Mouse (Mus musculus) midbrain, embryonic 16.5 days (tissue): Measurements from ENCODE around the gene Dmd. TPM values are rescaled to one million over a fixed set of nuclear protein-coding genes. Genes with fewer than 3 reads are reported as not detected.

ENCODE experiments used
- ATAC-seq: fragments of 200-750 bp; cut with Nextera tagmentation; 2 replicates; pipeline ENCODE4 v1.8.0; 2017; ENCODE audit warnings: moderate TSS enrichment
- H3K27ac ChIP-seq: fragments of 300-500 bp; sonication (generic); 2 replicates; pipeline ENCODE4 v1.5.1; 2014; ENCODE audit warnings: mild to moderate bottlenecking, low read length, mixed read lengths
- H3K27me3 ChIP-seq: fragments of 300-500 bp; sonication (generic); 2 replicates; pipeline ENCODE4 v1.6.1; 2014; ENCODE audit warnings: low read depth, low read length, mixed read lengths; ENCODE audit not compliant: control insufficient read depth, insufficient read depth
- H3K36me3 ChIP-seq: fragments of 300-500 bp; sonication (generic); 2 replicates; pipeline ENCODE4 v1.6.1; 2014; ENCODE audit warnings: mild to moderate bottlenecking, low read length, moderate library complexity, mixed read lengths; ENCODE audit not compliant: control insufficient read depth, insufficient read depth
- H3K4me1 ChIP-seq: fragments of 300-500 bp; sonication (generic); 2 replicates; pipeline ENCODE4 v1.6.1; 2014; ENCODE audit warnings: mild to moderate bottlenecking, low read length, mixed read lengths; ENCODE audit not compliant: control insufficient read depth, insufficient read depth
- H3K4me2 ChIP-seq: fragments of 300-500 bp; sonication (generic); 2 replicates; pipeline ENCODE4 v1.6.1; 2014; ENCODE audit warnings: mild to moderate bottlenecking, low read length, mixed read lengths
- H3K4me3 ChIP-seq: fragments of 300-500 bp; sonication (generic); 2 replicates; pipeline ENCODE4 v1.5.1; 2014; ENCODE audit warnings: low read depth, mild to moderate bottlenecking, low read length, moderate library complexity, mixed read lengths
- H3K9ac ChIP-seq: fragments of 300-500 bp; sonication (generic); 2 replicates; pipeline ENCODE4 v1.6.1; 2014; ENCODE audit warnings: low read depth, low read length, mixed read lengths
- H3K9me3 ChIP-seq: fragments of 300-500 bp; sonication (generic); replicated peaks from 2 replicates; pipeline ENCODE4 v1.6.1; 2014; ENCODE audit warnings: mild to moderate bottlenecking, low read length, mixed read lengths; ENCODE audit not compliant: control insufficient read depth, poor library complexity, severe bottlenecking
- WGBS: fragments of 180-500 bp; shearing (Covaris S2); extraction: QIAGEN DNeasy Blood & Tissue Kit; methylation state at CpG from one replicate; pipeline ENCODE4 v1.1.7; 2014; 5-methylcytosine and 5-hydroxymethylcytosine counted together
- polyA plus RNA-seq: library from polyadenylated mRNA; unstranded; fragments of >200 nt; fragmentation: Nextera tagmentation; extraction: Ambion mirVana; gene quantifications from 2 replicates; pipeline ENCODE4 v1.2.1, GENCODE M21; 2015

Gene Dmd
- polyA plus RNA-seq, 1 experiment from 2014 or later, result 26.6 TPM

GRCm38 (mm10) chrX:85098691-85099090 lies 2150.0 kb downstream of the Dmd start:
- no peak for ATAC-seq

GRCm38 (mm10) chrX:85112418-85112817 lies 2163.7 kb downstream of the Dmd start:
- no peak overlapping the region for H3K9ac ChIP-seq
- H3K36me3 ChIP-seq, result no peaks in the 10 kb centered on the region
- H3K4me3 ChIP-seq, result no peak overlapping the region
- H3K27ac ChIP-seq, result no peak overlapping the region
- no peak overlapping the region for H3K4me2 ChIP-seq
- ATAC-seq, result no peak
- H3K27me3 ChIP-seq, result no peaks in the 10 kb centered on the region
- no peaks in the 10 kb centered on the region for H3K9me3 ChIP-seq
- H3K4me1 ChIP-seq, result no peaks in the 10 kb centered on the region

More at GRCm38 (mm10) chrX:85098691-85099090, 2150.0 kb downstream of the Dmd start:
- H3K4me1 ChIP-seq, result no peaks in the 10 kb centered on the region
- no peaks in the 10 kb centered on the region for H3K27me3 ChIP-seq
- H3K27ac ChIP-seq, result no peak overlapping the region
- H3K4me3 ChIP-seq, result no peak overlapping the region
- H3K9ac ChIP-seq, result no peak overlapping the region
- H3K4me2 ChIP-seq, result no peak overlapping the region
- no peaks in the 10 kb centered on the region for H3K36me3 ChIP-seq
- no peaks in the 10 kb centered on the region for H3K9me3 ChIP-seq

GRCm38 (mm10) chrX:85132706-85133105 lies 2184.0 kb downstream of the Dmd start:
- Histone ChIP-seq H3K27me3 (no peaks in the 10 kb centered on the region), H3K27ac (no peak overlapping the region), H3K4me2 (no peak overlapping the region), H3K36me3 (no peaks in the 10 kb centered on the region), H3K9me3 (no peaks in the 10 kb centered on the region), H3K9ac (no peak overlapping the region), H3K4me3 (no peak overlapping the region), H3K4me1 (no peaks in the 10 kb centered on the region)
- WGBS, result 98% methylated on average over 3 of the region's 3 CpGs
- no peak for ATAC-seq

- Histone ChIP-seq H3K9me3 (no peaks in the 10 kb centered on the region), H3K27ac (no peak overlapping the region), H3K4me2 (no peak overlapping the region), H3K27me3 (no peaks in the 10 kb centered on the region), H3K4me1 (no peaks in the 10 kb centered on the region), H3K4me3 (no peak overlapping the region), H3K36me3 (no peaks in the 10 kb centered on the region), H3K9ac (no peak overlapping the region)
- no peak for ATAC-seq
- WGBS, result 89% methylated on average over 5 of the region's 5 CpGs
These were observed 2188.6 kb downstream of the Dmd start for GRCm38 (mm10) chrX:85137293-85137692.

- no peak overlapping the region for H3K27ac ChIP-seq
- H3K27me3 ChIP-seq, result no peaks in the 10 kb centered on the region
- H3K4me3 ChIP-seq, result no peak overlapping the region
- H3K9ac ChIP-seq, result no peak overlapping the region
- H3K4me2 ChIP-seq, result no peak overlapping the region
- no peaks in the 10 kb centered on the region for H3K4me1 ChIP-seq
- no peak for ATAC-seq
- H3K9me3 ChIP-seq, result no peaks in the 10 kb centered on the region
- WGBS, result 65% methylated on average over 2 of the region's 2 CpGs
- no peaks in the 10 kb centered on the region for H3K36me3 ChIP-seq
These were observed 2222.6 kb downstream of the Dmd start for GRCm38 (mm10) chrX:85171264-85171663.

GRCm38 (mm10) chrX:85187565-85187964 lies 2238.9 kb downstream of the Dmd start:
- no peaks in the 10 kb centered on the region for H3K4me1 ChIP-seq
- no peaks in the 10 kb centered on the region for H3K9me3 ChIP-seq
- no peak overlapping the region for H3K27ac ChIP-seq
- H3K4me2 ChIP-seq, result no peak overlapping the region
- no peak overlapping the region for H3K9ac ChIP-seq
- ATAC-seq, result no peak
- no peak overlapping the region for H3K4me3 ChIP-seq
- no peaks in the 10 kb centered on the region for H3K36me3 ChIP-seq
- H3K27me3 ChIP-seq, result no peaks in the 10 kb centered on the region
- WGBS, result 42% methylated on average over 2 of the region's 2 CpGs

GRCm38 (mm10) chrX:85193856-85194255 lies 2245.2 kb downstream of the Dmd start:
- ATAC-seq, result no peak
- Histone ChIP-seq H3K9ac (no peak overlapping the region), H3K36me3 (no peaks in the 10 kb centered on the region), H3K4me1 (no peaks in the 10 kb centered on the region), H3K4me2 (no peak overlapping the region), H3K27ac (no peak overlapping the region), H3K4me3 (no peak overlapping the region), H3K27me3 (no peaks in the 10 kb centered on the region), H3K9me3 (no peaks in the 10 kb centered on the region)

GRCm38 (mm10) chrX:85197688-85198087 lies 2249.0 kb downstream of the Dmd start:
- Histone ChIP-seq H3K9me3 (no peaks in the 10 kb centered on the region), H3K27ac (no peak overlapping the region), H3K36me3 (no peaks in the 10 kb centered on the region), H3K9ac (no peak overlapping the region), H3K27me3 (no peaks in the 10 kb centered on the region), H3K4me2 (no peak overlapping the region), H3K4me3 (no peak overlapping the region), H3K4me1 (no peaks in the 10 kb centered on the region)
- ATAC-seq, result no peak
- 76% methylated on average over 5 of the region's 5 CpGs for WGBS

GRCm38 (mm10) chrX:85199398-85199797 lies 2250.7 kb downstream of the Dmd start:
- H3K27me3 ChIP-seq, result no peaks in the 10 kb centered on the region
- H3K4me2 ChIP-seq, result no peak overlapping the region
- no peak overlapping the region for H3K9ac ChIP-seq
- H3K4me3 ChIP-seq, result no peak overlapping the region
- H3K36me3 ChIP-seq, result no peaks in the 10 kb centered on the region
- no peak for ATAC-seq
- WGBS, result 56% methylated on average over 3 of the region's 3 CpGs
- H3K27ac ChIP-seq, result no peak overlapping the region
- no peaks in the 10 kb centered on the region for H3K9me3 ChIP-seq
- H3K4me1 ChIP-seq, result no peaks in the 10 kb centered on the region

- WGBS, result 71% methylated on average over 2 of the region's 2 CpGs
- H3K27ac ChIP-seq, result no peak overlapping the region
- H3K27me3 ChIP-seq, result no peaks in the 10 kb centered on the region
- no peaks in the 10 kb centered on the region for H3K36me3 ChIP-seq
- H3K4me2 ChIP-seq, result no peak overlapping the region
- H3K4me1 ChIP-seq, result no peaks in the 10 kb centered on the region
- no peak overlapping the region for H3K9ac ChIP-seq
- no peaks in the 10 kb centered on the region for H3K9me3 ChIP-seq
- no peak overlapping the region for H3K4me3 ChIP-seq
- no peak for ATAC-seq
These were observed 2258.3 kb downstream of the Dmd start for GRCm38 (mm10) chrX:85207001-85207400.
